Mouse (Mus musculus): ENCODE data around the gene Supt16.

DNA sequence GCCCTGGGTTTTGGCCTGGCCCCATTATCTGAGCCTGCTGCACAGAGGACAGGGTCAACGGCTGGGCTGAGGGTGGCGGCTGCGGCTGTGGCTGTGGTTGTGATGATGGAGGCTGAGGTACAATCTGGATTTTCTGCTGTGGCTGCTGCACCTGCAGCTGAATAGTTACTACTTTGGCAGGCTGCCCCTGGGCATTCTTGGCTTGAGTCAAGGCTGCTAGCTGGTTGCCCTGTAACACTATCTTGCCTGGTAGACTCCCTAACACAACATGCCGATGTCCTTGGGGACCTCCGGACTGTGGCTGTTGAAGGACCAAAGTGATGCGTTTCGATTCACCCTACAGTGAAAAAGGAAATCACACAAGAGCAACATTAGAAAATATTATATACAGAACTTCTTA is 37.9 kb upstream of the Supt16 start:
- TF ChIP-seq CTCF (IDR thresholded peaks at IDR 0.05; ENCODE audit: low read depth, low read length), result no peak
- TF ChIP-seq POLR2A (IDR thresholded peaks at IDR 0.05; ENCODE audit: extremely low read depth, insufficient read depth, low read length), result no peak

Data from liver, adult 2 months (tissue).